Mouse (Mus musculus) embryo, embryonic 11.5 days (tissue): ENCODE data around the gene Magi2.

Experiments used
- DNase-seq: peaks from one replicate; pipeline ENCODE4 v3.0.0-alpha.2; 2012; ENCODE audit warnings: low read depth, low spot score

Gene Magi2

GRCm38 (mm10) chr5:20589731-20590130 lies 1362.9 kb downstream of the Magi2 start:
- no peak for DNase-seq

GRCm38 (mm10) chr5:20598196-20598595 lies 1371.4 kb downstream of the Magi2 start:
- DNase-seq, result no peak

GRCm38 (mm10) chr5:20603756-20604469 lies 1377.1 kb downstream of the Magi2 start:
- DNase-seq, result peak; percentile 19

DNA sequence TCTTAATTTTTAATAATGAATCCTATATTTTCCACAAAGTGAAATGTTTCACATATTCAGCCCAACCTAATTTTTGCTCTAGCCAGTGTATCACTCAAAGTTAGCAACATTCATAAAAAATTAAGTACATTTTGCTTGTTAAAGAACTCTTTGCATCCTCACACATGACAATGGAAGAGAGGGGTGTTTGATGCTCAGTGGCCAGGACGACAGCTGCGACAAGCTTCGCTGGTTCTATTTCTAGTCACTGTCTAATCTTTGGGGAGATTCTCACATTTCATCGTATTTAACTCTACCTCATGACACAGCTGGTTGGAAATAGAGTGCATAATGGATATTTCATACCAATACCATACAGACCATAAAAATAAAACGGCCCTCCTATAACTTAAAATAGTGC lies 1379.7 kb downstream of the Magi2 start:
- DNase-seq, result no peak

DNA sequence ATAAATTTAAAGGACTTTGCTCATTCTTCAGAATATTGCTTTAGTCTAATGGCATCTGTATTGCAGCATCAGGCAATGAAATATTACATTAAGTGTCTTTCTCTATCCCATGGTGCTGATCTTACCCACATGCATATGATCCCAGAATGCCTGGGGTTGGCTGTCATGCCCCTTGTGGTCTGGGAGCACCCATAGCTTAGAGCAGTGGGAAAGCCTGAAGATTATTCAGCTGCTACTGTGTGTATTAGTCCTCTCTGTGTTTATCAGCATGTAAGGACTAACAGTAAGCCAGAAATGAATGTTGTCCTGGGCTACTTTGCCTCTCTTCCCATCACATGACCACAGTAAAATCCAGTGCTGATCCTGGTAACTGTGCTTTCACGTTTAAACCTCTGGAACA lies 1380.7 kb downstream of the Magi2 start:
- DNase-seq, result no peak

- DNase-seq, result no peak
Observed at GRCm38 (mm10) chr5:20609206-20609935, 1382.5 kb downstream of the Magi2 start.

- no peak for DNase-seq
Observed at GRCm38 (mm10) chr5:20610640-20611039, 1383.8 kb downstream of the Magi2 start.

GRCm38 (mm10) chr5:20612616-20613015 lies 1385.8 kb downstream of the Magi2 start:
- no peak for DNase-seq

DNA sequence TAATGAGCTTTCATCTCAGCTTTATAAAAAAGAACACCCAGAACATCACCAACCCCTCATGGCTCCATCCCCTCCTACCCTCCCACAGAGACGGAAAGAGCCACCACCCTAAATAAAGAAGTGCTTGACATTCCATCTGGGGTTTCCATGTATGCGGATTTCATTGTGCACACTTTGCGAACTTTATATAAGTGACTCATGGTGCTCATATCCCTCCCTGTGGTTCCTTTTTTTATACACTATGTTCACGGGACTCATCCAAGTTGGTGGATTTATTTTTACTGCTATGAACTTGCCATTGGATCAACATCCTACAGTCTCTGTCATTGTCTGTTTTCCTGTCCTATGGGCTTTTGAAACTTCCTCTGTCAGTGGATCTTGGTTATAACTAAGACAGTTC lies 1388.1 kb downstream of the Magi2 start:
- no peak for DNase-seq

DNA sequence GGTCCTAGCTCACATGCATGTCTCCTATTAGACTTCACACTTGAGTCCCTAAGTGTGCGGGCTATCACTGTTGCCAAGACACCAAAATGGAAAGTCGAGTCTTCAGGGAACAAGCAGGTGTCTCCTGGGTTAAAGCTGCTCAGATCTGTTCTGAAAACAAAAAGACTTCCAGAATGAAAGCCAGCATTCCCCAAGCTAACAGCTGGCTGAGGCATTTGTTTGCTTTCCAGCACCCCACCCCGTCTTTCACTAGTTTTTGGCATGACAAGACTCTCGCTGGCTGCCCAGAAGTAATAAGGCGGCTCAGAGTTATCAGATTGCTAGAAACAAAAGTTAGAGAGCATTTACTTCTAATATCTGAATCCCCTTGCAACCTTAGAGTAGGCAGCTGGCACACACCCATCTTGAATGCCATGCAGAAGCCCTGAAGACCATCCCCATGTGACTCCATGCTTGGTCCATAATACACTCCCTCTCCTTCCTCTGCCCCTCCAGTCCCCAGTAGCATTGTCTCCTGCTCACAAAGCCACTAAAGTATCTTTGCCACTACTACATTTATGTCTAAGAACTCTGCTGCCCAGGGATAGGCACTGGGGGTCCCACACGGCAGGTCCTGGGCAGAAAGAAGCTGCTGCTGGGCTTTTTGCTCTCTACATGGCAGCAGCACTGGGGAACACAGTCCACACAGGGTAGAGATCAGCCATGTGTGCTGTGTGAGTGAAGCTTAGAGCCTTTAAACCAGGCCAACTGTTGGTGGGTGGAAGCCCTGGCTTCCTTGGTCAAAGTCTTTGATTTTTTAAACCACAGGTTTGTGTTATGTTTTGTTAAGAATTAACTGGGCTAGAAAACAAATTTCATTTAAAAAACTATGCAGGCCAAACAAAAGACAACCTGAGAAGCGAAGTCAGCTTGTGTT lies 1394.0 kb downstream of the Magi2 start:
- no peak for DNase-seq

GRCm38 (mm10) chr5:20622417-20622816 lies 1395.6 kb downstream of the Magi2 start:
- no peak for DNase-seq

- DNase-seq, result no peak
Observed at GRCm38 (mm10) chr5:20622837-20623573, 1396.2 kb downstream of the Magi2 start.

DNA sequence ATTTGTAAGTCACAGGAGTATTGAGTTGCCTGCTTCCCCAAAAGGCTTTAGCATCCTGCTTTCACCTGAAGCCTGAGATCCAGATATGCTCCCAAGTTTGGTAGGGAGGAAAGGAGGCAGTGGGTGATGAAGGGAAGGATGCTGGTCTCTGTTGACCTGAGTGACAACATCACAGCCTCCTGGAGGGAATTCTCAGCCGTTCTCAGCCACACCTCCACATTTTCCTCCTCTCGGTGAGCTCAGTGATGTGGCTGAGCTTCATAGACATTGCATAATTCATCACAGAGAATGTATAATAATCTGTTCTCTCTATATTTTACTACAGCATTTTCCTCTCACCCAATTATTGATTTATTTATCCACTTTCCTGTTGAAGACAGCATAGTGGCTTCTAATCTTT lies 1398.3 kb downstream of the Magi2 start:
- DNase-seq, result no peak

DNA sequence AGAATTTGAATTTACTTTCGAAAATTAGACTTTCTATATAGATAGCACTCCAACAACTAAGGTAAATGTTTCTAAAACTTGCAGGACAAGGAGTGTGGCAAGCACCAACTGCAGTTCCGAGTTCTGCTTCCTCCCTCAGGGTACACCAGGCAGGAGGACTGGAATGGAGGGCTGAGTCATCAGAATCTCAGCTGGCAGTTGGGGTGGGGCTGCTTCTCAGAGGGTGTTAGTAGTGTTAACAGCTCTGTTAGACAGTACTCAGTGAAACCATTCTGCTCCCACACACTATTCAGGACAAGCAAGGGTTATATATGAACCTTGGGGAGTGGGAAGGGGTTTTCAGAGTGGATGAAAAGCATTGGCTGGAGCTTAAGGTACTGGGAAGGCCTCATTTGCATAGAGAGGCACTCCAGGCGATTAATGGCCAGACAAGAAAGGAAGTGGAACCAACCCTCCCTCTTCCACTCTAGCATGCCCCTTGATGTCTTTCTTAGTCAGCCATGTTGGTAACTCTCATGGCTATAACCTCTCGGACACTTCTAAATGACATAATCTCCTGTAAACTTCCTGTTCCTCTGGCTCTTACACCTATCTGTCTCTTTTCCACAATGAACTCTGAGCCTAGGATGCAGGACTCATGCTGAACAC lies 1402.2 kb downstream of the Magi2 start:
- DNase-seq, result no peak

GRCm38 (mm10) chr5:20634046-20634769 lies 1407.4 kb downstream of the Magi2 start:
- DNase-seq, result no peak

- DNase-seq, result no peak
Observed at GRCm38 (mm10) chr5:20634822-20635221, 1408.0 kb downstream of the Magi2 start.

DNA sequence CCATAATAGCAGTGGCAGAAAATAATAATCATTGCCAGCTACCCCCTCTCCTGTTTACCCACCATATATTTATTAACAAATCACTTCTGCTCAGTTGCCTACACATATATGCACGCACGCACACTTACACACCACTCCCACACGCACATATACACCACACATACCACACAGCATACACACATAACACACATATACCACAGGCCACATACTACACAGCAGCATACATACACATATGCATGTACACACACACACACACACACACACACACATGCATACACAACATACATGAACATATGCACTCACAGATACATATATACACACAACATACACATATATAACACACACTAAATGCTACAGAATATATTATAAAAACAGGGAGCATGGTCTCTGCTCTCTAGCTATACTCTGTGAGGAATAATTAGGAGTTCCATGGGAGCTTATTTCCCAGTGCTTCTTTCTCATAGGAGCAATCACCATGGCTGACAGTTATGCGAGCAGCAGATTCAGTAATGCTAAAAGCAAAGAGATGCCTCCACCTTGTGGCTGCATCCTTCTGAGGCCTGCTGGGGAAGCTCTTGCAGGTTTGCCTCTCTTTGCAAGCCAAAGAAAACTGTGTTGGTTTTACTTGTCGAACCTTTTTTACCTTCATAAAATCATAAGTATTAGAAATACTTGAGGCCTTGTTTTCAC lies 1410.6 kb downstream of the Magi2 start:
- DNase-seq, result no peak

DNA sequence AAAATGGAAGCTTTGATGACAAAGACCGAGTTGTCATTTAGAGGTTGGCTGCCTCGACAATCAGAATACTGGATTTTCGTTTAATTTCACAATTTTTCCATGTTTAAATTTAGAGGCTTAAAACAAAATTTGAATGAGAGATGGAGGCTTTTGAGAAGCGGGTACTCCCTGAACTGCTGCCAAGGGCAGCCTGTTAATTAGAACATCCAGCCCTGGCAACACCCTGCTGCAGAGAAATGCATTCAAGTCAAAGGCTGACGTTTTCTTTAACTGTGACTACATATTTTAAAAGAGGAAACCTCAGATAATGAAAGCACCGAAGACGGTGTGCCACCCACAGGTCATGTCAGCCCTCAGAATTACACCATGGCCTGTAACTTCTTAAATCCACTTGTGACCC lies 1415.4 kb downstream of the Magi2 start:
- DNase-seq, result no peak

GRCm38 (mm10) chr5:20643741-20644140 lies 1416.9 kb downstream of the Magi2 start:
- no peak for DNase-seq

- no peak for DNase-seq
Observed at GRCm38 (mm10) chr5:20646947-20647346, 1420.1 kb downstream of the Magi2 start.
